Mouse (Mus musculus) intestine, embryonic 16.5 days (tissue): ENCODE data around the gene Cfap299. TPM values are rescaled to one million over a fixed set of nuclear protein-coding genes. Genes with fewer than 3 reads are reported as not detected.

Source experiments
- ATAC-seq: fragments of 200-750 bp; cut with Nextera tagmentation; 2 replicates; pipeline ENCODE4 v1.8.0; 2017; ENCODE audit warnings: moderate TSS enrichment, moderate library complexity
- H3K27ac ChIP-seq: fragments of 300-500 bp; sonication (generic); 2 replicates; pipeline ENCODE4 v1.5.1; 2014; ENCODE audit warnings: mild to moderate bottlenecking, low read length
- H3K27me3 ChIP-seq: fragments of 300-500 bp; sonication (generic); replicated peaks from 2 replicates; pipeline ENCODE4 v1.6.1; 2014; ENCODE audit warnings: low read length, control low read depth, mixed read lengths; ENCODE audit not compliant: control insufficient read depth, insufficient read depth
- H3K36me3 ChIP-seq: fragments of 300-500 bp; sonication (generic); 2 replicates; pipeline ENCODE4 v1.6.1; 2014; ENCODE audit warnings: low read length, control low read depth; ENCODE audit not compliant: control insufficient read depth, insufficient read depth
- H3K4me1 ChIP-seq: fragments of 300-500 bp; sonication (generic); 2 replicates; pipeline ENCODE4 v1.6.1; 2014; ENCODE audit warnings: low read length, control low read depth, mixed read lengths; ENCODE audit not compliant: control insufficient read depth, insufficient read depth
- H3K4me2 ChIP-seq: fragments of 300-500 bp; sonication (generic); 2 replicates; pipeline ENCODE4 v1.6.1; 2014; ENCODE audit warnings: low read depth, low read length, control low read depth
- H3K4me3 ChIP-seq: fragments of 300-500 bp; sonication (generic); 2 replicates; pipeline ENCODE4 v1.5.1; 2014; ENCODE audit warnings: mild to moderate bottlenecking, low read length
- H3K9ac ChIP-seq: fragments of 300-500 bp; sonication (generic); 2 replicates; pipeline ENCODE4 v1.6.1; 2014; ENCODE audit warnings: low read depth, low read length
- H3K9me3 ChIP-seq: fragments of 300-500 bp; sonication (generic); 2 replicates; pipeline ENCODE4 v1.6.1; 2016; ENCODE audit warnings: low read length, control low read depth; ENCODE audit not compliant: control insufficient read depth
- WGBS: fragments of 180-500 bp; shearing (Covaris S2); extraction: QIAGEN DNeasy Blood & Tissue Kit; methylation state at CpG from one replicate; pipeline ENCODE4 v1.1.7; 2014; 5-methylcytosine and 5-hydroxymethylcytosine counted together
- polyA plus RNA-seq: library from polyadenylated mRNA; unstranded; fragments of >200 nt; fragmentation: Nextera tagmentation; extraction: Ambion mirVana; gene quantifications from 2 replicates; pipeline ENCODE4 v1.2.1, GENCODE M21; 2015

The Cfap299 gene
- polyA plus RNA-seq, 1 experiment from 2014 or later, result 0.49 TPM

- H3K9me3 ChIP-seq, result no peaks in the 10 kb centered on the region
- no peaks in the 10 kb centered on the region for H3K36me3 ChIP-seq
- 88% methylated on average over 1 of the region's 1 CpGs for WGBS
- no peak overlapping the region for H3K4me3 ChIP-seq
- H3K4me2 ChIP-seq, result no peak overlapping the region
- ATAC-seq, result no peak
- H3K27me3 ChIP-seq, result no peaks in the 10 kb centered on the region
- H3K27ac ChIP-seq, result no peak overlapping the region
- H3K9ac ChIP-seq, result no peak overlapping the region
- H3K4me1 ChIP-seq, result no peaks in the 10 kb centered on the region
Measured at GRCm38 (mm10) chr5:98424965-98425364, 95.9 kb downstream of the Cfap299 start.

- Histone ChIP-seq H3K4me3 (no peak overlapping the region), H3K9me3 (no peaks in the 10 kb centered on the region), H3K4me2 (no peak overlapping the region), H3K27me3 (no peaks in the 10 kb centered on the region), H3K36me3 (no peaks in the 10 kb centered on the region), H3K4me1 (no peaks in the 10 kb centered on the region), H3K9ac (no peak overlapping the region), H3K27ac (no peak overlapping the region)
- no peak for ATAC-seq
- 68% methylated on average over 5 of the region's 5 CpGs for WGBS
Measured at GRCm38 (mm10) chr5:98426112-98426511, 97.0 kb downstream of the Cfap299 start.

- no peak overlapping the region for H3K4me2 ChIP-seq
- H3K4me3 ChIP-seq, result no peak overlapping the region
- no peak overlapping the region for H3K9ac ChIP-seq
- no peak for ATAC-seq
- H3K27ac ChIP-seq, result no peak overlapping the region
- H3K27me3 ChIP-seq, result no peaks in the 10 kb centered on the region
- H3K36me3 ChIP-seq, result no peaks in the 10 kb centered on the region
- 65% methylated on average over 7 of the region's 7 CpGs for WGBS
- H3K4me1 ChIP-seq, result no peaks in the 10 kb centered on the region
- H3K9me3 ChIP-seq, result no peaks in the 10 kb centered on the region
Measured at GRCm38 (mm10) chr5:98430060-98430459, 101.0 kb downstream of the Cfap299 start.

DNA sequence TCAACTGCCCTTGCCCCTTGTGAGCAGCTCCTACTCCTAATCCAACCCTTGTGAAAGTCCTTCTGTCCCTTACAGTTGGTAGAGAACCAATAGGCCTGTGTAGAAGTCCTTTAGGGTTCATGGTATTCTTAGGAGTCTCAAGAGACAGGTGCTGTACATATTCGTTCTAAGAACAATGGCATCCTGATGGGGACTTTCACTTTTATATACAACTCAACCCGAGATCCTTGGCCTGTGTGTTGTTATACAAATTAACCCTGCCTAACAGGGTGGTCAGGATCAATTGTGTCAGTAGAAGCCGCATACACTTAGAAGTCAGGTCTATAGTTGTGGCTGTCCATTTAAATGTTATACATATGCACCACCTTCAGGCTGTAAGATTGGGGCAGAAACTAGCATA is 109.6 kb downstream of the Cfap299 start:
- Histone ChIP-seq H3K4me2 (no peak overlapping the region), H3K9ac (no peak overlapping the region), H3K4me3 (no peak overlapping the region), H3K9me3 (no peaks in the 10 kb centered on the region), H3K36me3 (no peaks in the 10 kb centered on the region), H3K27me3 (no peaks in the 10 kb centered on the region), H3K27ac (no peak overlapping the region), H3K4me1 (no peaks in the 10 kb centered on the region)
- ATAC-seq, result no peak
- WGBS, result 76% methylated on average over 3 of the region's 3 CpGs

- H3K4me2 ChIP-seq, result peak overlapping the region; percentile 20; the same call in 1 of the 2 replicates
- H3K4me1 ChIP-seq, result no peaks in the 10 kb centered on the region
- no peaks in the 10 kb centered on the region for H3K9me3 ChIP-seq
- H3K27ac ChIP-seq, result peak overlapping the region; percentile 37
- 77% methylated on average over 12 of the region's 12 CpGs for WGBS
- no peaks in the 10 kb centered on the region for H3K27me3 ChIP-seq
- H3K9ac ChIP-seq, result no peak overlapping the region
- no peaks in the 10 kb centered on the region for H3K36me3 ChIP-seq
- no peak overlapping the region for H3K4me3 ChIP-seq
- peak; percentile 93 for ATAC-seq
Measured at GRCm38 (mm10) chr5:98446771-98447462, 117.8 kb downstream of the Cfap299 start.

- ATAC-seq, result no peak
- H3K4me1 ChIP-seq, result no peaks in the 10 kb centered on the region
- H3K36me3 ChIP-seq, result no peaks in the 10 kb centered on the region
- no peaks in the 10 kb centered on the region for H3K9me3 ChIP-seq
- H3K4me3 ChIP-seq, result no peak overlapping the region
- H3K27ac ChIP-seq, result no peak overlapping the region
- WGBS, result 55% methylated on average over 2 of the region's 2 CpGs
- H3K4me2 ChIP-seq, result no peak overlapping the region
- H3K9ac ChIP-seq, result no peak overlapping the region
- H3K27me3 ChIP-seq, result no peaks in the 10 kb centered on the region
Measured at GRCm38 (mm10) chr5:98449873-98450272, 120.8 kb downstream of the Cfap299 start.

- Histone ChIP-seq H3K36me3 (no peaks in the 10 kb centered on the region), H3K4me2 (no peak overlapping the region), H3K4me1 (no peaks in the 10 kb centered on the region), H3K9me3 (no peaks in the 10 kb centered on the region), H3K27ac (no peak overlapping the region), H3K27me3 (no peaks in the 10 kb centered on the region), H3K4me3 (no peak overlapping the region), H3K9ac (no peak overlapping the region)
- ATAC-seq, result no peak
- WGBS, result 70% methylated on average over 4 of the region's 4 CpGs
Measured at GRCm38 (mm10) chr5:98466882-98467535, 137.9 kb downstream of the Cfap299 start.

DNA sequence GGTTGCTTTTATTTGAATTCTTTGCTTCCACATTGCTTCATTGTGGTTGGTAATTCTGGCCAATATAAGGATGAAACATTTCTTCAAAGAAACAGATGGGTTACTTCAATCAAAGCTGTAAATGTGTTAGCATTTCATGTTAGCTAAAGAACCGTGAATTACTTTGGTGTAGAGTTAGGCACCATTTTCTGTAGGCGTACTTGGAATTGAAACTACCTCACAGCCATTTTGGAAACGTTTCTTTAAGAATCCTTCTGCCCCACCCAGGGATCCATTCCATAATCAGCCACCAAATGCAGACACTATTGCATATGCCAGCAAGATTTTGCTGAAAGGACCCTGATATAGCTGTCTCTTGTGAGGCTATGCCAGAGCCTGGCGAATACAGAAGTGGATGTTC is 140.9 kb downstream of the Cfap299 start:
- Histone ChIP-seq H3K4me2 (no peak overlapping the region), H3K27me3 (no peaks in the 10 kb centered on the region), H3K9me3 (no peaks in the 10 kb centered on the region), H3K36me3 (no peaks in the 10 kb centered on the region), H3K4me3 (no peak overlapping the region), H3K27ac (no peak overlapping the region), H3K9ac (no peak overlapping the region), H3K4me1 (no peaks in the 10 kb centered on the region)
- no peak for ATAC-seq
- 76% methylated on average over 4 of the region's 4 CpGs for WGBS

DNA sequence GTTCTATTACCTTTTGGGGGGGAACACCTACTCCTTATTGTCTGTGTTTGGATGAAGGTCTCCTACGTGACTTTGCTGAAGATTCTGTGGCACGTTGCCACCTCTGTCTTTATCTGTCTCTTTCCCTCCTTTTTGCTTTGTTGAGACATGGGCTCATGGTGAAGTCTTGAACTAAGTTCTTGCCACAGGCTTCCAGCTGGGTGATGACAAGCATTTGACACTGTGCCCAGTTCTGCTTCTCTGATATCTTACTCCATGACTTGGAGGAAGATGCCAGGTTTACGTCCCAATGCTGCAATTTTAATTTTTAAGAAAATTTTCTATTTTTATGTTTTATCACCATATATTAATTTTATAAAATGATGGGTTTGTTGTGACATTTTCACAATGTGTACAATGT is 147.4 kb downstream of the Cfap299 start:
- Histone ChIP-seq H3K9ac (no peak overlapping the region), H3K4me3 (no peak overlapping the region), H3K9me3 (no peaks in the 10 kb centered on the region), H3K4me2 (no peak overlapping the region), H3K27me3 (no peaks in the 10 kb centered on the region), H3K36me3 (no peaks in the 10 kb centered on the region), H3K4me1 (no peaks in the 10 kb centered on the region), H3K27ac (no peak overlapping the region)
- 84% methylated on average over 3 of the region's 3 CpGs for WGBS
- ATAC-seq, result no peak
